Mouse (Mus musculus) cerebellum, adult (tissue): Measurements from ENCODE around the gene Rpn2.

ENCODE experiments used
- ATAC-seq: cut with Nextera tagmentation; 2 replicates; pipeline ENCODE4 v1.9.2; 2017; ENCODE audit warnings: mild to moderate bottlenecking, moderate library complexity, mixed read lengths; ENCODE audit not compliant: insufficient number of reproducible peaks, low FRiP score, low TSS enrichment

Rpn2 gene

GRCm38 (mm10) chr2:157343337-157343736 lies 64.5 kb downstream of the Rpn2 start:
- ATAC-seq, result no peak

- ATAC-seq, result no peak
These were observed 68.7 kb downstream of the Rpn2 start, which contains the start of gene Ghrh for GRCm38 (mm10) chr2:157347361-157348159. Ghrh (minus strand) TSS chr2:157347506.

- ATAC-seq, result no peak
These were observed 70.4 kb downstream of the Rpn2 start for GRCm38 (mm10) chr2:157349121-157349778.

GRCm38 (mm10) chr2:157353183-157353582 lies 74.4 kb downstream of the Rpn2 start:
- no peak for ATAC-seq

- no peak for ATAC-seq
These were observed 75.3 kb downstream of the Rpn2 start for GRCm38 (mm10) chr2:157354106-157354505.

GRCm38 (mm10) chr2:157360028-157360427 lies 81.2 kb downstream of the Rpn2 start:
- no peak for ATAC-seq

GRCm38 (mm10) chr2:157363031-157363430 lies 84.2 kb downstream of the Rpn2 start:
- ATAC-seq, result no peak

- ATAC-seq, result no peak
These were observed 87.9 kb downstream of the Rpn2 start for GRCm38 (mm10) chr2:157366762-157367161.

- peak; percentile 85 for ATAC-seq
These were observed 88.5 kb downstream of the Rpn2 start, which contains the start of gene Manbal for GRCm38 (mm10) chr2:157367184-157367893. Manbal (plus strand) TSS chr2:157367594.

GRCm38 (mm10) chr2:157367991-157368390 lies 89.2 kb downstream of the Rpn2 start:
- no peak for ATAC-seq

- ATAC-seq, result no peak
These were observed 92.9 kb downstream of the Rpn2 start for GRCm38 (mm10) chr2:157371696-157372095.

GRCm38 (mm10) chr2:157373681-157374080 lies 94.9 kb downstream of the Rpn2 start:
- ATAC-seq, result no peak

- no peak for ATAC-seq
These were observed 96.2 kb downstream of the Rpn2 start for GRCm38 (mm10) chr2:157375051-157375450.
